ENCODE assay signal across 23 mouse cellular contexts in the genomic region with DNA sequence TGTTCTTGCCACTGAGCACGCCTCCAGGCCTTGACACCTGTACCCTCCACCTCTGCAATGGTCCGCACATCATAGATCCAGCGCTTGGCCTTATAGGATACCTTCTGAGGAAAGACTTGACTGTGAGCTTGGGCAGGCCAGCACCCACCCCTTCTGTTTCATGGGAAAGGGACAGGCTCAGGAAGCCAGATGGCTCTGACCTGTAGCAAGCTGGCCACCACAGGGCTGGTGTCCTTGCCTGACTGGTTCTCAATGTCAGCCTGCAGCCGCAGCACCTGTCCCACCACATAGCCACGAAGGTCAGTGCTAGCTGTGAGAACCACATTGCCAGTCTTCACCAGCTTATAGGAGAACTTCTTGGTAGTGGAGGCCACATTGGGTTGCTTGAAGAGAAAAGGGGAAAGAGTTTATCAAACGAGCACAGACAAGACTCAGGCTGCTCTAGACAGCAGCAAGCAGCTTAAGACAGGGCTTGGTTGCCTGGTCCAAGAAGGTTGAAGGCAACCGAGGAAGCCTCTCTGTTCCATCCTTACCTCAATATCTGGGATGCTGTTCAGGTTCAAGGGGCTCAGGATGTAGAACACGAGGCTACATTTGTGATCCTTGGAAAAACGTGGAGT. TPM values are rescaled to one million over a fixed set of nuclear protein-coding genes. Genes with fewer than 3 reads are reported as not detected.
A peak's percentile ranks its signal among the peaks of the same experiment; 100 is the strongest.
DNase-seq lines count a peak whose midpoint lies in the region; ATAC-seq and TF ChIP-seq lines count a peak whose summit lies in the region.
"Had no signal": no experiment of that assay in that cellular context is flagged by ENCODE, and none has a peak within 500 bp of the region (broad histone marks: within the 10 kb centered on the region; RNA-seq: fewer than 3 reads in every experiment).

No protein-coding gene starts in this region.

- no peaks in the 10 kb centered on the region for H3K27me3 ChIP-seq in kidney, adult 2 months (replicated peaks; ENCODE audit: control insufficient read depth, insufficient read depth, low read length)
- H3K27me3 ChIP-seq in kidney, embryonic 15.5 days = no peaks in the 10 kb centered on the region
- no peaks in the 10 kb centered on the region for H3K27me3 ChIP-seq in lung, embryonic 16.5 days (ENCODE audit: control insufficient read depth, insufficient read depth, low read depth, low read length)
- H3K27me3 ChIP-seq in stomach, postnatal 0 days (ENCODE audit: control insufficient read depth, insufficient read depth, low read length) = no peaks in the 10 kb centered on the region
- no peaks in the 10 kb centered on the region for H3K27me3 ChIP-seq in hindbrain, embryonic 10.5 days (ENCODE audit: insufficient read depth, poor library complexity, severe bottlenecking)
- H3K27me3 ChIP-seq: CH12.LX; embryonic facial prominence, embryonic 15.5 days; heart, embryonic 13.5 days; hindbrain, embryonic 13.5 days had no signal

- H3K4me2 ChIP-seq in kidney, embryonic 15.5 days = no peak overlapping the region
- no peak overlapping the region for H3K4me2 ChIP-seq in lung, embryonic 16.5 days (ENCODE audit: low read depth, low read length)
- H3K4me2 ChIP-seq in stomach, postnatal 0 days (replicated peaks; ENCODE audit: low read depth) = no peak overlapping the region
- H3K4me2 ChIP-seq: embryonic facial prominence, embryonic 15.5 days; heart, embryonic 13.5 days; hindbrain, embryonic 13.5 days had no signal

- peaks cover 21% of the 10 kb centered on the region; the same call in 1 of the 2 replicates for H3K4me1 ChIP-seq in kidney, adult 2 months (ENCODE audit: control insufficient read depth, insufficient read depth, low read length)
- H3K4me1 ChIP-seq in kidney, embryonic 15.5 days = peaks cover 15% of the 10 kb centered on the region
- peaks cover 24% of the 10 kb centered on the region for H3K4me1 ChIP-seq in lung, embryonic 16.5 days (replicated peaks; ENCODE audit: control insufficient read depth, insufficient read depth, low read length)
- no peaks in the 10 kb centered on the region for H3K4me1 ChIP-seq in stomach, postnatal 0 days (replicated peaks; ENCODE audit: control insufficient read depth, insufficient read depth)
- no peaks in the 10 kb centered on the region for H3K4me1 ChIP-seq in hindbrain, embryonic 10.5 days (replicated peaks)
- H3K4me1 ChIP-seq: hindbrain, embryonic 13.5 days had no signal

- DNase-seq in kidney, adult 2 months = peak; percentile 49
- no peak for DNase-seq in lung, postnatal 4 days
- peak; percentile 70 for DNase-seq in MEL-GATA-1-ER (ENCODE audit: extremely low read depth, low read depth)
- DNase-seq in stomach, postnatal 0 days (ENCODE audit: low spot score) = no peak
- DNase-seq in hindbrain, embryonic 10.5 days (ENCODE audit: low spot score) = no peak
- DNase-seq: adrenal gland, adult 8-10 months; adrenal gland, postnatal 36 days; cerebellum, adult 11 months; cerebellum, adult 8-10 months; cerebellum, postnatal 14 days; embryo, embryonic 11 days; gastrocnemius, adult 2 months; gastrocnemius, postnatal 25 days; heart, postnatal 4 days had no signal

- TF ChIP-seq POLR2A in kidney, adult 2 months (IDR thresholded peaks at IDR 0.05; ENCODE audit: low read depth, low read length) = no peak

- TF ChIP-seq EP300 in stomach, postnatal 0 days (optimal IDR thresholded peaks at IDR 0.05) = no peak

- H3K9ac ChIP-seq in kidney, embryonic 15.5 days = no peak overlapping the region
- no peak overlapping the region for H3K9ac ChIP-seq in lung, embryonic 16.5 days (ENCODE audit: low read length)
- no peak overlapping the region for H3K9ac ChIP-seq in stomach, postnatal 0 days (ENCODE audit: low read length)
- H3K9ac ChIP-seq: embryonic facial prominence, embryonic 15.5 days; heart, embryonic 13.5 days; hindbrain, embryonic 13.5 days had no signal

- H3K9me3 ChIP-seq in kidney, embryonic 15.5 days (replicated peaks) = no peaks in the 10 kb centered on the region
- H3K9me3 ChIP-seq in lung, embryonic 16.5 days (ENCODE audit: control insufficient read depth, low read length) = no peaks in the 10 kb centered on the region
- H3K9me3 ChIP-seq in stomach, postnatal 0 days (ENCODE audit: control insufficient read depth, low read length) = no peaks in the 10 kb centered on the region
- no peaks in the 10 kb centered on the region for H3K9me3 ChIP-seq in hindbrain, embryonic 10.5 days
- H3K9me3 ChIP-seq: embryonic facial prominence, embryonic 15.5 days; forebrain, embryonic 10.5 days; heart, embryonic 13.5 days; hindbrain, embryonic 13.5 days had no signal

- no peak overlapping the region for H3K4me3 ChIP-seq in kidney, adult 2 months (ENCODE audit: insufficient read depth, low read depth, low read length)
- H3K4me3 ChIP-seq in kidney, embryonic 15.5 days (replicated peaks) = no peak overlapping the region
- H3K4me3 ChIP-seq in lung, embryonic 16.5 days (ENCODE audit: low read length) = no peak overlapping the region
- no peak overlapping the region for H3K4me3 ChIP-seq in stomach, postnatal 0 days (ENCODE audit: low read depth, low read length)
- H3K4me3 ChIP-seq in hindbrain, embryonic 10.5 days = no peak overlapping the region
- H3K4me3 ChIP-seq: embryonic facial prominence, embryonic 15.5 days; erythroblast, embryonic 14.5 days; forebrain, embryonic 10.5 days; gastrocnemius, adult 2 months; heart, embryonic 13.5 days; hindbrain, embryonic 13.5 days had no signal

- no peak for TF ChIP-seq CTCF in kidney, adult 2 months (conservative IDR thresholded peaks at IDR 0.05; ENCODE audit: insufficient read depth, insufficient read length, low read depth, low read length)
- no peak for TF ChIP-seq CTCF in stomach, postnatal 0 days (IDR thresholded peaks at IDR 0.05; ENCODE audit: low read depth)

- H3K27ac ChIP-seq in kidney, adult 2 months (ENCODE audit: insufficient read depth, low read depth, low read length) = peak overlapping the region; percentile 84
- no peak overlapping the region for H3K27ac ChIP-seq in kidney, embryonic 15.5 days
- peak overlapping the region; percentile 94 for H3K27ac ChIP-seq in lung, embryonic 16.5 days (ENCODE audit: low read length)
- peak overlapping the region; percentile 80 for H3K27ac ChIP-seq in stomach, postnatal 0 days (replicated peaks)
- no peak overlapping the region for H3K27ac ChIP-seq in hindbrain, embryonic 10.5 days
- H3K27ac ChIP-seq: embryonic facial prominence, embryonic 15.5 days; forebrain, embryonic 10.5 days; heart, embryonic 13.5 days; hindbrain, embryonic 13.5 days had no signal

- no peak for ATAC-seq in kidney, embryonic 15.5 days (replicated peaks; ENCODE audit: low FRiP score)
- no peak for ATAC-seq in lung, embryonic 16.5 days (ENCODE audit: low read depth)
- ATAC-seq in stomach, postnatal 0 days (ENCODE audit: low FRiP score, low TSS enrichment) = no peak
- ATAC-seq: forebrain, embryonic 14.5 days had no signal

- 77% methylated on average over 9 of the region's 9 CpGs for WGBS in kidney, adult 2 months
- WGBS in kidney, embryonic 15.5 days = 87% methylated on average over 9 of the region's 9 CpGs
- 70% methylated on average over 9 of the region's 9 CpGs for WGBS in lung, embryonic 16.5 days
- 77% methylated on average over 9 of the region's 9 CpGs for WGBS in stomach, postnatal 0 days
- WGBS in hindbrain, embryonic 10.5 days = 84% methylated on average over 9 of the region's 9 CpGs

- H3K36me3 ChIP-seq in kidney, adult 2 months (ENCODE audit: control insufficient read depth, insufficient read depth, low read length) = no peaks in the 10 kb centered on the region
- H3K36me3 ChIP-seq in kidney, embryonic 15.5 days = peaks cover 5% of the 10 kb centered on the region; the same call in 1 of the 2 replicates
- no peaks in the 10 kb centered on the region; the same call in 1 of the 2 replicates for H3K36me3 ChIP-seq in lung, embryonic 16.5 days (ENCODE audit: control insufficient read depth, insufficient read depth, low read length)
- peaks cover 3% of the 10 kb centered on the region for H3K36me3 ChIP-seq in stomach, postnatal 0 days (ENCODE audit: control insufficient read depth, insufficient read depth, low read length)
- 0 out of 2 replicates have a peak, but pooled peaks cover 5% of the 10 kb centered on the region for H3K36me3 ChIP-seq in hindbrain, embryonic 10.5 days
- H3K36me3 ChIP-seq: forebrain, embryonic 10.5 days; heart, embryonic 13.5 days had no signal

RNA-seq across cellular contexts. Expression of gene Ehmt1, which starts 7.0 kb away (rescaled TPM):
- polyA plus RNA-seq in kidney, adult 2 months (2012; rRNA removed) = 30.5 and 35.6 TPM in 2 replicates
- 88.4 and 93.2 TPM in 2 replicates for polyA plus RNA-seq in kidney, embryonic 15.5 days (2015; fragmentation: Nextera tagmentation; extraction: Ambion mirVana)
- 73.6 and 77.3 TPM in 2 replicates for polyA plus RNA-seq in lung, embryonic 16.5 days (2015; fragmentation: Nextera tagmentation; extraction: Ambion mirVana)
- polyA plus RNA-seq in stomach, postnatal 0 days (2015; fragmentation: Nextera tagmentation; extraction: Ambion mirVana) = 23.1 and 27.5 TPM in 2 replicates
- polyA plus RNA-seq in hindbrain, embryonic 10.5 days (2016; fragmentation: Nextera tagmentation; extraction: Ambion mirVana) = 119 and 145 TPM in 2 replicates

RNA-seq across cellular contexts. Expression of gene Arrdc1, which starts 8.6 kb away (rescaled TPM):
- polyA plus RNA-seq in kidney, adult 2 months (2012; rRNA removed) = 85.7 and 107 TPM in 2 replicates
- 45.3 and 48.5 TPM in 2 replicates for polyA plus RNA-seq in kidney, embryonic 15.5 days (2015; fragmentation: Nextera tagmentation; extraction: Ambion mirVana)
- polyA plus RNA-seq in lung, embryonic 16.5 days (2015; fragmentation: Nextera tagmentation; extraction: Ambion mirVana) = 141 and 156 TPM in 2 replicates
- polyA plus RNA-seq in stomach, postnatal 0 days (2015; fragmentation: Nextera tagmentation; extraction: Ambion mirVana) = 94.7 and 105 TPM in 2 replicates
- 19.4 and 20.6 TPM in 2 replicates for polyA plus RNA-seq in hindbrain, embryonic 10.5 days (2016; fragmentation: Nextera tagmentation; extraction: Ambion mirVana)

RNA-seq across cellular contexts. Expression of gene Zmynd19, which starts 23.1 kb away (rescaled TPM):
- 5.1 and 6.3 TPM in 2 replicates for polyA plus RNA-seq in kidney, adult 2 months (2012; rRNA removed)
- polyA plus RNA-seq in kidney, embryonic 15.5 days (2015; fragmentation: Nextera tagmentation; extraction: Ambion mirVana) = 15.9 and 22.9 TPM in 2 replicates
- polyA plus RNA-seq in lung, embryonic 16.5 days (2015; fragmentation: Nextera tagmentation; extraction: Ambion mirVana) = 2.1 and 4.2 TPM in 2 replicates
- polyA plus RNA-seq in stomach, postnatal 0 days (2015; fragmentation: Nextera tagmentation; extraction: Ambion mirVana) = 7.1 and 7.8 TPM in 2 replicates
- polyA plus RNA-seq in hindbrain, embryonic 10.5 days (2016; fragmentation: Nextera tagmentation; extraction: Ambion mirVana) = 24.0 and 27.6 TPM in 2 replicates

RNA-seq across cellular contexts. Expression of gene Dph7, which starts 35.7 kb away (rescaled TPM):
- 13.0 and 14.1 TPM in 2 replicates for polyA plus RNA-seq in kidney, adult 2 months (2012; rRNA removed)
- polyA plus RNA-seq in kidney, embryonic 15.5 days (2015; fragmentation: Nextera tagmentation; extraction: Ambion mirVana) = 28.3 and 29.5 TPM in 2 replicates
- 22.3 TPM in 2 replicates for polyA plus RNA-seq in lung, embryonic 16.5 days (2015; fragmentation: Nextera tagmentation; extraction: Ambion mirVana)
- polyA plus RNA-seq in stomach, postnatal 0 days (2015; fragmentation: Nextera tagmentation; extraction: Ambion mirVana) = 12.1 TPM in 2 replicates
- 30.8 and 35.5 TPM in 2 replicates for polyA plus RNA-seq in hindbrain, embryonic 10.5 days (2016; fragmentation: Nextera tagmentation; extraction: Ambion mirVana)

RNA-seq across cellular contexts. Expression of gene Mrpl41, which starts 48.4 kb away (rescaled TPM):
- 55.8 and 66.0 TPM in 2 replicates for polyA plus RNA-seq in kidney, adult 2 months (2012; rRNA removed)
- polyA plus RNA-seq in kidney, embryonic 15.5 days (2015; fragmentation: Nextera tagmentation; extraction: Ambion mirVana) = 116 and 127 TPM in 2 replicates
- 97.7 and 102 TPM in 2 replicates for polyA plus RNA-seq in lung, embryonic 16.5 days (2015; fragmentation: Nextera tagmentation; extraction: Ambion mirVana)
- polyA plus RNA-seq in stomach, postnatal 0 days (2015; fragmentation: Nextera tagmentation; extraction: Ambion mirVana) = 121 and 122 TPM in 2 replicates
- polyA plus RNA-seq in hindbrain, embryonic 10.5 days (2016; fragmentation: Nextera tagmentation; extraction: Ambion mirVana) = 128 and 156 TPM in 2 replicates

Comparison
In these comparisons a context has a peak if more than half of its experiments do, and no peak if none do; other contexts are left out.
1. H3K27ac ChIP-seq: peak in kidney, adult 2 months (single experiment), lung, embryonic 16.5 days (single experiment) and stomach, postnatal 0 days (single experiment); none in kidney, embryonic 15.5 days (single experiment) and hindbrain, embryonic 10.5 days (single experiment).
2. DNase-seq: peak in kidney, adult 2 months (single experiment) and MEL-GATA-1-ER (single experiment); none in lung, postnatal 4 days (0 of 2), stomach, postnatal 0 days (single experiment) and hindbrain, embryonic 10.5 days (single experiment).